ENCODE assay signal across 25 mouse cellular contexts in genomic region chr11:77585201-77585600, GRCm38 (mm10). TPM values are rescaled to one million over a fixed set of nuclear protein-coding genes. Genes with fewer than 3 reads are reported as not detected.
DNase-seq lines count a peak whose midpoint lies in the region; ATAC-seq and TF ChIP-seq lines count a peak whose summit lies in the region.
"Had no signal": no experiment of that assay in that cellular context is flagged by ENCODE, and none has a peak within 500 bp of the region (broad histone marks: within the 10 kb centered on the region; RNA-seq: fewer than 3 reads in every experiment).

No protein-coding gene starts in this region.

- WGBS in hindbrain, postnatal 0 days: 61% methylated on average over 3 of the region's 3 CpGs
- WGBS in hindbrain, embryonic 12.5 days: 84% methylated on average over 3 of the region's 3 CpGs
- 82% methylated on average over 3 of the region's 3 CpGs for WGBS in forebrain, embryonic 15.5 days

- H3K9me3 ChIP-seq in hindbrain, postnatal 0 days (ENCODE audit: low read length): no peaks in the 10 kb centered on the region
- H3K9me3 ChIP-seq in hindbrain, embryonic 12.5 days (replicated peaks): no peaks in the 10 kb centered on the region
- H3K9me3 ChIP-seq in forebrain, embryonic 15.5 days: no peaks in the 10 kb centered on the region
- H3K9me3 ChIP-seq: embryonic facial prominence, embryonic 10.5 days; embryonic facial prominence, embryonic 15.5 days; hindbrain, embryonic 10.5 days; intestine, embryonic 15.5 days; limb, embryonic 12.5 days; lung, embryonic 15.5 days had no signal

- H3K4me3 ChIP-seq in hindbrain, postnatal 0 days (ENCODE audit: low read length): no peak overlapping the region
- H3K4me3 ChIP-seq in hindbrain, embryonic 12.5 days: no peak overlapping the region
- no peak overlapping the region for H3K4me3 ChIP-seq in forebrain, embryonic 15.5 days
- H3K4me3 ChIP-seq: embryonic facial prominence, embryonic 10.5 days; embryonic facial prominence, embryonic 15.5 days; hindbrain, embryonic 10.5 days; intestine, embryonic 15.5 days; limb, embryonic 12.5 days; lung, embryonic 15.5 days had no signal

- no peak overlapping the region for H3K4me2 ChIP-seq in hindbrain, postnatal 0 days (ENCODE audit: low read depth, low read length)
- H3K4me2 ChIP-seq in hindbrain, embryonic 12.5 days (replicated peaks): no peak overlapping the region
- no peak overlapping the region for H3K4me2 ChIP-seq in forebrain, embryonic 15.5 days (replicated peaks)
- H3K4me2 ChIP-seq: embryonic facial prominence, embryonic 15.5 days; intestine, embryonic 15.5 days; limb, embryonic 12.5 days; lung, embryonic 15.5 days; midbrain, embryonic 11.5 days had no signal

- no peak overlapping the region for H3K27ac ChIP-seq in hindbrain, postnatal 0 days
- H3K27ac ChIP-seq in hindbrain, embryonic 12.5 days: no peak overlapping the region
- no peak overlapping the region for H3K27ac ChIP-seq in forebrain, embryonic 15.5 days (replicated peaks)
- H3K27ac ChIP-seq: embryonic facial prominence, embryonic 10.5 days; embryonic facial prominence, embryonic 15.5 days; hindbrain, embryonic 10.5 days; intestine, embryonic 15.5 days; kidney, postnatal 0 days; limb, embryonic 12.5 days; lung, embryonic 15.5 days had no signal

- H3K27me3 ChIP-seq in hindbrain, postnatal 0 days (ENCODE audit: insufficient read depth, low read length): no peaks in the 10 kb centered on the region
- no peaks in the 10 kb centered on the region for H3K27me3 ChIP-seq in hindbrain, embryonic 12.5 days
- no peaks in the 10 kb centered on the region for H3K27me3 ChIP-seq in forebrain, embryonic 15.5 days
- H3K27me3 ChIP-seq: embryonic facial prominence, embryonic 15.5 days; intestine, embryonic 15.5 days; limb, embryonic 12.5 days; lung, embryonic 15.5 days; Patski had no signal

- no peak overlapping the region for H3K9ac ChIP-seq in hindbrain, postnatal 0 days (replicated peaks; ENCODE audit: low read length)
- no peak overlapping the region for H3K9ac ChIP-seq in hindbrain, embryonic 12.5 days
- no peak overlapping the region for H3K9ac ChIP-seq in forebrain, embryonic 15.5 days (replicated peaks)
- H3K9ac ChIP-seq: embryonic facial prominence, embryonic 15.5 days; intestine, embryonic 15.5 days; limb, embryonic 12.5 days; lung, embryonic 15.5 days had no signal

- no peak for TF ChIP-seq POLR2A in brain, embryonic 14.5 days (IDR thresholded peaks at IDR 0.05; ENCODE audit: borderline replicate concordance, extremely low read depth, insufficient read depth, insufficient read length, poor library complexity, severe bottlenecking)

- no peaks in the 10 kb centered on the region for H3K4me1 ChIP-seq in hindbrain, postnatal 0 days (ENCODE audit: insufficient read depth, low read length)
- no peaks in the 10 kb centered on the region for H3K4me1 ChIP-seq in hindbrain, embryonic 12.5 days
- no peaks in the 10 kb centered on the region for H3K4me1 ChIP-seq in forebrain, embryonic 15.5 days
- H3K4me1 ChIP-seq: embryonic facial prominence, embryonic 10.5 days; embryonic facial prominence, embryonic 15.5 days; hindbrain, embryonic 10.5 days; intestine, embryonic 15.5 days; limb, embryonic 12.5 days had no signal

- peak; percentile 15 for DNase-seq in hindbrain, postnatal 0 days (ENCODE audit: low spot score)
- peak; percentile 10 for DNase-seq in brain, embryonic 14.5 days (ENCODE audit: low read depth)
- DNase-seq in cerebellum, adult 8-10 months: peak; percentile 63
- peak; percentile 62 to 81 for DNase-seq in cerebellum, postnatal 25 days
- DNase-seq in B cell, adult 2 months: no peak
- DNase-seq in spleen, adult 18-20 months: no peak
- DNase-seq: adrenal gland, postnatal 10 days; heart, postnatal 14 days; kidney, adult 2 months; kidney, postnatal 4 days; layer of hippocampus, adult 9-11 months; lung, postnatal 36 days had no signal

- TF ChIP-seq CTCF in hindbrain, postnatal 0 days (IDR thresholded peaks at IDR 0.05; ENCODE audit: low read depth): no peak
- no peak for TF ChIP-seq CTCF in brain, embryonic 14.5 days (IDR thresholded peaks at IDR 0.05; ENCODE audit: borderline replicate concordance, extremely low read depth, insufficient read depth, insufficient read length)

- H3K36me3 ChIP-seq in hindbrain, postnatal 0 days (ENCODE audit: insufficient read depth, low read length): peaks cover 4% of the 10 kb centered on the region; the same call in 1 of the 2 replicates
- H3K36me3 ChIP-seq in hindbrain, embryonic 12.5 days: peaks cover 25% of the 10 kb centered on the region
- H3K36me3 ChIP-seq in forebrain, embryonic 15.5 days: peaks cover 39% of the 10 kb centered on the region

- no peak for ATAC-seq in hindbrain, postnatal 0 days
- no peak for ATAC-seq in hindbrain, embryonic 12.5 days (ENCODE audit: low FRiP score)
- no peak for ATAC-seq in forebrain, embryonic 15.5 days (replicated peaks)
- ATAC-seq: forebrain, embryonic 14.5 days; hindbrain, embryonic 16.5 days; intestine, embryonic 15.5 days; Patski had no signal

RNA-seq across cellular contexts. Expression of gene Taok1, which starts 22.4 kb away (rescaled TPM):
- total RNA-seq in hindbrain, postnatal 0 days (2014; rRNA removed): 50.6 and 56.7 TPM in 2 replicates
- 27.1 and 28.2 TPM in 2 replicates for polyA plus RNA-seq in hindbrain, postnatal 0 days (2015; fragmentation: Nextera tagmentation; extraction: Ambion mirVana)
- 22.3 and 23.1 TPM in 2 replicates for polyA plus RNA-seq in hindbrain, embryonic 12.5 days (2016; fragmentation: Nextera tagmentation; extraction: Ambion mirVana)
- 22.0 and 26.6 TPM in 2 replicates for polyA plus RNA-seq in brain, embryonic 14.5 days (2012; rRNA removed)
- 27.0 and 28.9 TPM in 2 replicates for polyA plus RNA-seq in forebrain, embryonic 15.5 days (2015; fragmentation: Nextera tagmentation; extraction: Ambion mirVana)

Comparison
In these comparisons a context has a peak if more than half of its experiments do, and no peak if none do; other contexts are left out.
1. DNase-seq: peak in hindbrain, postnatal 0 days (single experiment), brain, embryonic 14.5 days (single experiment), cerebellum, adult 8-10 months (single experiment) and cerebellum, postnatal 25 days (2 of 2); none in B cell, adult 2 months (0 of 2) and spleen, adult 18-20 months (0 of 2).